Mouse (Mus musculus) limb, embryonic 14.5 days (tissue): ENCODE results near the gene Map7. TPM values are rescaled to one million over a fixed set of nuclear protein-coding genes. Genes with fewer than 3 reads are reported as not detected.

ENCODE experiments used
- ATAC-seq: fragments of 200-750 bp; cut with Nextera tagmentation; 2 replicates; pipeline ENCODE4 v1.8.0; 2017; ENCODE audit warnings: low read depth, moderate number of reproducible peaks, moderate TSS enrichment; ENCODE audit not compliant: low FRiP score
- DNase-seq: peaks from one replicate; pipeline ENCODE4 v3.0.0-alpha.2; 2015; ENCODE audit warnings: low spot score
- H3K27ac ChIP-seq: fragments of 300-500 bp; sonication (generic); replicated peaks from 2 replicates; pipeline ENCODE4 v1.5.1; 2014; ENCODE audit warnings: low read depth, mild to moderate bottlenecking, low read length, moderate library complexity, mixed read lengths
- H3K27me3 ChIP-seq: fragments of 300-500 bp; sonication (generic); 2 replicates; pipeline ENCODE4 v1.6.1; 2014; ENCODE audit warnings: low read length, mixed read lengths; ENCODE audit not compliant: control insufficient read depth, insufficient read depth
- H3K36me3 ChIP-seq: fragments of 300-500 bp; sonication (generic); 2 replicates; pipeline ENCODE4 v1.6.1; 2014; ENCODE audit warnings: mild to moderate bottlenecking, low read length, moderate library complexity, mixed read lengths; ENCODE audit not compliant: control insufficient read depth, insufficient read depth
- H3K4me1 ChIP-seq: fragments of 300-500 bp; sonication (generic); 2 replicates; pipeline ENCODE4 v1.6.1; 2014; ENCODE audit warnings: antibody characterized with exemption, low read length, mixed read lengths; ENCODE audit not compliant: control insufficient read depth, insufficient read depth
- H3K4me2 ChIP-seq: fragments of 300-500 bp; sonication (generic); replicated peaks from 2 replicates; pipeline ENCODE4 v1.6.1; 2014; ENCODE audit warnings: low read depth, mild to moderate bottlenecking, low read length, moderate library complexity; ENCODE audit not compliant: severe bottlenecking
- H3K4me3 ChIP-seq: fragments of 300-500 bp; sonication (generic); replicated peaks from 2 replicates; pipeline ENCODE4 v1.5.1; 2014; ENCODE audit warnings: low read length
- H3K9ac ChIP-seq: fragments of 300-500 bp; sonication (generic); 2 replicates; pipeline ENCODE4 v1.6.1; 2014; ENCODE audit warnings: mild to moderate bottlenecking, low read depth, low read length, moderate library complexity; ENCODE audit not compliant: severe bottlenecking
- H3K9me3 ChIP-seq: fragments of 300-500 bp; sonication (generic); 2 replicates; pipeline ENCODE4 v1.6.1; 2016; ENCODE audit warnings: low read length; ENCODE audit not compliant: control insufficient read depth
- POLR2A ChIP-seq: fragments of 200-500 bp; IDR thresholded peaks from 2 replicates; pipeline ENCODE4 v1.8.0; 2012; ENCODE audit warnings: inconsistent platforms, mild to moderate bottlenecking, moderate library complexity, borderline replicate concordance; ENCODE audit not compliant: insufficient read depth, insufficient read length; ENCODE audit errors: extremely low read depth
- WGBS: fragments of 180-500 bp; shearing (Covaris S2); extraction: QIAGEN DNeasy Blood & Tissue Kit; methylation state at CpG from one replicate; pipeline ENCODE4 v1.1.7; 2014; 5-methylcytosine and 5-hydroxymethylcytosine counted together
- polyA plus RNA-seq, 2 experiments: library from polyadenylated mRNA; depleted of rRNA in 1 of 2; stranded (reverse) in 1 of 2; unstranded in 1 of 2; fragments of >200 nt; fragmentation: Nextera tagmentation in 1 of 2; extraction: Ambion mirVana in 1 of 2; gene quantifications; 2 replicates each; pipeline versions ENCODE4 v1.2.1 to v1.2.3; 2012 to 2014

The Map7 gene
- polyA plus RNA-seq, 2 experiments: 6.2 to 9.7 TPM

- TF ChIP-seq POLR2A: no peak
- DNase-seq (no peak), ATAC-seq (no peak)
- no peaks in the 10 kb centered on the region for H3K9me3 ChIP-seq
- H3K27ac ChIP-seq: no peak overlapping the region
- no peak overlapping the region for H3K4me2 ChIP-seq
- H3K27me3 ChIP-seq: no peaks in the 10 kb centered on the region
- H3K4me3 ChIP-seq: no peak overlapping the region
- no peak overlapping the region for H3K9ac ChIP-seq
- WGBS: 65% methylated on average over 20 of the region's 20 CpGs
- no peaks in the 10 kb centered on the region for H3K4me1 ChIP-seq
- H3K36me3 ChIP-seq: no peaks in the 10 kb centered on the region
Measured at GRCm38 (mm10) chr10:20204696-20205431, 56.6 kb downstream of the Map7 start.

- no peak overlapping the region for H3K27ac ChIP-seq
- no peaks in the 10 kb centered on the region for H3K27me3 ChIP-seq
- no peak for ATAC-seq
- 83% methylated on average over 7 of the region's 7 CpGs for WGBS
- no peaks in the 10 kb centered on the region for H3K4me1 ChIP-seq
- no peaks in the 10 kb centered on the region for H3K36me3 ChIP-seq
- H3K9ac ChIP-seq: no peak overlapping the region
- DNase-seq: no peak
- no peaks in the 10 kb centered on the region for H3K9me3 ChIP-seq
- no peak overlapping the region for H3K4me2 ChIP-seq
- H3K4me3 ChIP-seq: no peak overlapping the region
- TF ChIP-seq POLR2A: no peak
Measured at GRCm38 (mm10) chr10:20206966-20207365, 58.7 kb downstream of the Map7 start.

- Histone ChIP-seq H3K9ac (no peak overlapping the region), H3K4me2 (no peak overlapping the region), H3K27ac (no peak overlapping the region), H3K9me3 (no peaks in the 10 kb centered on the region), H3K4me3 (no peak overlapping the region), H3K27me3 (no peaks in the 10 kb centered on the region), H3K4me1 (no peaks in the 10 kb centered on the region), H3K36me3 (no peaks in the 10 kb centered on the region)
- ATAC-seq (no peak), DNase-seq (no peak)
- TF ChIP-seq POLR2A: no peak
- 73% methylated on average over 5 of the region's 5 CpGs for WGBS
Measured at GRCm38 (mm10) chr10:20209609-20210341, 61.5 kb downstream of the Map7 start.

- DNase-seq (no peak), ATAC-seq (no peak)
- TF ChIP-seq POLR2A: no peak
- WGBS: 70% methylated on average over 4 of the region's 4 CpGs
- Histone ChIP-seq H3K27ac (no peak overlapping the region), H3K36me3 (no peaks in the 10 kb centered on the region), H3K4me1 (no peaks in the 10 kb centered on the region), H3K4me3 (no peak overlapping the region), H3K9me3 (no peaks in the 10 kb centered on the region), H3K27me3 (no peaks in the 10 kb centered on the region), H3K4me2 (no peak overlapping the region), H3K9ac (no peak overlapping the region)
Measured at GRCm38 (mm10) chr10:20214418-20214817, 66.1 kb downstream of the Map7 start.

DNA sequence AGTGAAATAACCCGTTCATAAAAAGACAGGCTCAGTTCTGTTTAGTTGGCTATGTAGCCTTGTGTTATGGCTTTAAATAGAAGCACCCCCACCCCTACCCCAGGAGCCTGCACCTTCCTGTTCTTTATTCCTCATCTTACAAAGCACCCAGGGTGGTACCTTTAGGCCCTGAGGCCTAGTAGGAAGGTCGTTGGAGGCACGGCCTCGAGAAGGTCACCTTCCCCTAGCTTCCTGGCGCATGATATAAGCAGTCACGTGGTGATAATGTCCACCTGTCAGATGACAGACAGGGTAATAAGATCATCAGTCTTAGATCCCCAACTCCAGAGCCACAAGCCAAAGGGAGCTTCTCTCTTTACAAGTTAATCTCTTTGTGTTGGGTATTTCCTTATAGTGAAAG is 68.7 kb downstream of the Map7 start:
- TF ChIP-seq POLR2A: no peak

More for the DNA sequence above, 68.7 kb downstream of the Map7 start:
- Histone ChIP-seq H3K9me3 (no peaks in the 10 kb centered on the region), H3K4me2 (no peak overlapping the region), H3K4me1 (no peaks in the 10 kb centered on the region), H3K27me3 (no peaks in the 10 kb centered on the region), H3K36me3 (no peaks in the 10 kb centered on the region), H3K9ac (no peak overlapping the region), H3K27ac (no peak overlapping the region), H3K4me3 (no peak overlapping the region)
- WGBS: 65% methylated on average over 6 of the region's 6 CpGs
- no peak for ATAC-seq
- no peak for DNase-seq
